Mouse (Mus musculus): Measurements from ENCODE around the gene Clba1. TPM values are rescaled to one million over a fixed set of nuclear protein-coding genes. Genes with fewer than 3 reads are reported as not detected.

Clba1 gene
- total and polyA plus RNA-seq, 3 experiments, result 15.2 to 21.4 TPM; not detected in 1

- Histone ChIP-seq H3K9ac (ENCODE audit: control insufficient read depth, low read depth, low read length, poor library complexity, severe bottlenecking) (no peak overlapping the region), H3K27ac (ENCODE audit: control insufficient read depth, low read depth, low read length) (no peak overlapping the region), H3K36me3 (ENCODE audit: control insufficient read depth in 1 of 2, insufficient read depth in 2 of 2, low read length in 2 of 2) (peaks cover 0 to 4% of the 10 kb centered on the region in 2 experiments; a peak in 1 of 4 replicates), H3K9me3 (replicated peaks; ENCODE audit: insufficient read depth, low read length) (no peaks in the 10 kb centered on the region), H3K27me3 (ENCODE audit: control insufficient read depth in 1 of 2, insufficient read depth in 2 of 2, low read length in 2 of 2) (peaks cover 2 to 16% of the 10 kb centered on the region in 2 experiments; a peak in 2 of 4 replicates), H3K79me2 (ENCODE audit: control insufficient read depth, insufficient read depth, low read length, poor library complexity) (no peaks in the 10 kb centered on the region; the same call in 1 of the 2 replicates), H3K4me1 (ENCODE audit: control insufficient read depth in 1 of 2, insufficient read depth in 2 of 2, low read length in 2 of 2) (peaks cover 0 to 11% of the 10 kb centered on the region in 2 experiments; a peak in 3 of 4 replicates), H3K4me3 (ENCODE audit: control insufficient read depth in 1 of 2, insufficient read depth in 1 of 2, low read depth in 2 of 2, low read length in 2 of 2) (no peak overlapping the region)
- TF ChIP-seq TBP (IDR thresholded peaks at IDR 0.05; ENCODE audit: low read depth, low read length) (no peak), ZKSCAN1 (IDR thresholded peaks at IDR 0.05; ENCODE audit: low read depth, low read length) (no peak), GABPA (IDR thresholded peaks at IDR 0.05; ENCODE audit: low read depth, low read length) (no peak), ZNF384 (IDR thresholded peaks at IDR 0.05; ENCODE audit: low read depth, low read length) (no peak), POLR2AphosphoS5 (IDR thresholded peaks at IDR 0.05; ENCODE audit: borderline replicate concordance, low read depth, low read length) (no peak), MXI1 (IDR thresholded peaks at IDR 0.05; ENCODE audit: low read depth, low read length) (no peak), POLR2AphosphoS2 (IDR thresholded peaks at IDR 0.05; ENCODE audit: low read length) (no peak), NELFE (IDR thresholded peaks at IDR 0.05; ENCODE audit: low read depth, low read length) (no peak), RAD21 (IDR thresholded peaks at IDR 0.05; ENCODE audit: low read depth, low read length) (no peak), E2F4 (IDR thresholded peaks at IDR 0.05; ENCODE audit: borderline replicate concordance, low read depth, low read length) (no peak), TAL1 (IDR thresholded peaks at IDR 0.05; ENCODE audit: low read length) (no peak), CHD1 (IDR thresholded peaks at IDR 0.05; ENCODE audit: low read depth, low read length) (no peak), ETS1 (IDR thresholded peaks at IDR 0.05; ENCODE audit: low read depth, low read length) (no peak), CTCF (IDR thresholded peaks at IDR 0.05 in 2 of 3, conservative IDR thresholded peaks at IDR 0.05 in 1 of 3; ENCODE audit: control insufficient read depth in 1 of 3, insufficient read depth in 1 of 3, low read depth in 2 of 3, low read length in 3 of 3, poor library complexity in 1 of 3, severe bottlenecking in 1 of 3) (no peak), KAT2A (conservative IDR thresholded peaks at IDR 0.05; ENCODE audit: low read depth, low read length) (no peak), ZMIZ1 (IDR thresholded peaks at IDR 0.05; ENCODE audit: low read depth, low read length) (no peak), MAZ (IDR thresholded peaks at IDR 0.05; ENCODE audit: low read depth, low read length) (no peak)
- DNase-seq (ENCODE audit: low read depth, low spot score), result no peak
Measured at GRCm38 (mm10) chr12:112807796-112808195, 941 bp upstream of the Clba1 start.

DNA sequence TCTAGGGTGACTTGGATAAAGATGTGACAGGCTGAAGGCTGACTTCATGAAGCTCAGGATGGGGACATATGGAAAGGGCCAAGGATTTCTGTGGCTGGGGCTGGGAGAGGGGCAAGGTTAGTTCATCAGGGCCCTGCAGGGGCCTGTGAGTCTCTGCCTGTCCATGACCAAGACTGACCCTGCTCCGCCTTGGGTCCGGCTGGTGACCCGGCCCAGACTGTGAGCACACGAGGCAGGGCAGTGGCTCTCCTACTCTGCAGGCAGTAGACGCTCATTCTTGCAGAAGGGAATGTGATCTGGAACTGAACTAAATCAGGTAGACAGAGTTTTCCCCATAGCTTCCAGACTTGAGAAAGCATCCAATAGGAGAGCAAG is 538 bp upstream of the Clba1 start:
- no peak for TF ChIP-seq MXI1 (IDR thresholded peaks at IDR 0.05; ENCODE audit: low read depth, low read length)
- peaks cover 0 to 4% of the 10 kb centered on the region in 2 experiments; a peak in 1 of 4 replicates for H3K36me3 ChIP-seq (ENCODE audit: control insufficient read depth in 1 of 2, insufficient read depth in 2 of 2, low read length in 2 of 2)
- H3K4me3 ChIP-seq (ENCODE audit: control insufficient read depth in 1 of 2, insufficient read depth in 1 of 2, low read depth in 2 of 2, low read length in 2 of 2), result peak overlapping the region; percentile 10 to 48
- no peak overlapping the region for H3K27ac ChIP-seq (ENCODE audit: control insufficient read depth, low read depth, low read length)
- 0 out of 2 replicates have a peak overlapping the region, but pooled peaks have one; percentile 3 for H3K9ac ChIP-seq (ENCODE audit: control insufficient read depth, low read depth, low read length, poor library complexity, severe bottlenecking)
- no peaks in the 10 kb centered on the region for H3K9me3 ChIP-seq (replicated peaks; ENCODE audit: insufficient read depth, low read length)
- H3K79me2 ChIP-seq (ENCODE audit: control insufficient read depth, insufficient read depth, low read length, poor library complexity), result no peaks in the 10 kb centered on the region; the same call in 1 of the 2 replicates
- peaks cover 0 to 11% of the 10 kb centered on the region in 2 experiments; a peak in 3 of 4 replicates for H3K4me1 ChIP-seq (ENCODE audit: control insufficient read depth in 1 of 2, insufficient read depth in 2 of 2, low read length in 2 of 2)
- DNase-seq (ENCODE audit: low read depth, low spot score), result no peak
- peaks cover 2 to 16% of the 10 kb centered on the region in 2 experiments; a peak in 2 of 4 replicates for H3K27me3 ChIP-seq (ENCODE audit: control insufficient read depth in 1 of 2, insufficient read depth in 2 of 2, low read length in 2 of 2)

Measured in MEL (cell line).